Mouse (Mus musculus) forebrain, postnatal 0 days (tissue): ENCODE data around the gene Ttc7b. TPM values are rescaled to one million over a fixed set of nuclear protein-coding genes. Genes with fewer than 3 reads are reported as not detected.

Experiments used
- ATAC-seq: fragments of 200-750 bp; cut with Nextera tagmentation; 2 replicates; pipeline ENCODE4 v1.8.0; 2017; ENCODE audit warnings: mild to moderate bottlenecking, moderate library complexity
- DNase-seq: peaks from one replicate; pipeline ENCODE4 v3.0.0-alpha.2; 2015
- H3K27ac ChIP-seq: fragments of 300-500 bp; sonication (generic); 2 replicates; pipeline ENCODE4 v1.5.1; 2014; ENCODE audit warnings: low read depth, mild to moderate bottlenecking, antibody characterized with exemption, low read length, moderate library complexity, mixed read lengths
- H3K27me3 ChIP-seq: fragments of 300-500 bp; sonication (generic); 2 replicates; pipeline ENCODE4 v1.6.1; 2014; ENCODE audit warnings: mild to moderate bottlenecking, low read length, mixed read lengths; ENCODE audit not compliant: insufficient read depth
- H3K36me3 ChIP-seq: fragments of 300-500 bp; sonication (generic); 2 replicates; pipeline ENCODE4 v1.6.1; 2014; ENCODE audit warnings: mild to moderate bottlenecking, moderate library complexity; ENCODE audit not compliant: insufficient read depth
- H3K4me1 ChIP-seq: fragments of 300-500 bp; sonication (generic); 2 replicates; pipeline ENCODE4 v1.6.1; 2014; ENCODE audit warnings: antibody characterized with exemption; ENCODE audit not compliant: insufficient read depth
- H3K4me2 ChIP-seq: fragments of 300-500 bp; sonication (generic); 2 replicates; pipeline ENCODE4 v1.6.1; 2014; ENCODE audit warnings: low read depth, mild to moderate bottlenecking, moderate library complexity
- H3K4me3 ChIP-seq: fragments of 300-500 bp; sonication (generic); 2 replicates; pipeline ENCODE4 v1.5.1; 2014; ENCODE audit warnings: low read depth, low read length, mixed read lengths
- H3K9ac ChIP-seq: fragments of 300-500 bp; sonication (generic); 2 replicates; pipeline ENCODE4 v1.6.1; 2014; ENCODE audit warnings: mild to moderate bottlenecking
- H3K9me3 ChIP-seq: fragments of 300-500 bp; sonication (generic); 2 replicates; pipeline ENCODE4 v1.6.1; 2016; ENCODE audit warnings: low read length
- CTCF ChIP-seq: sonication (generic); IDR thresholded peaks from 2 replicates; pipeline ENCODE4 v1.5.1; 2016; ENCODE audit warnings: antibody characterized with exemption, control low read depth, low read depth
- WGBS: fragments of 180-500 bp; shearing (Covaris S2); extraction: QIAGEN DNeasy Blood & Tissue Kit; methylation state at CpG from one replicate; pipeline ENCODE4 v1.1.7; 2014; 5-methylcytosine and 5-hydroxymethylcytosine counted together
- polyA plus RNA-seq: library from polyadenylated mRNA; unstranded; fragments of >200 nt; fragmentation: Nextera tagmentation; extraction: Ambion mirVana; gene quantifications from 2 replicates; pipeline ENCODE4 v1.2.1, GENCODE M21; 2015
- total RNA-seq: library from RNA; depleted of rRNA; stranded (reverse); fragments of >200 nt; gene quantifications from 2 replicates; pipeline ENCODE4 v1.2.3, GENCODE M21; 2014

Ttc7b gene
- total and polyA plus RNA-seq, 2 experiments from 2014 or later, result 10.8 to 42.2 TPM

DNA sequence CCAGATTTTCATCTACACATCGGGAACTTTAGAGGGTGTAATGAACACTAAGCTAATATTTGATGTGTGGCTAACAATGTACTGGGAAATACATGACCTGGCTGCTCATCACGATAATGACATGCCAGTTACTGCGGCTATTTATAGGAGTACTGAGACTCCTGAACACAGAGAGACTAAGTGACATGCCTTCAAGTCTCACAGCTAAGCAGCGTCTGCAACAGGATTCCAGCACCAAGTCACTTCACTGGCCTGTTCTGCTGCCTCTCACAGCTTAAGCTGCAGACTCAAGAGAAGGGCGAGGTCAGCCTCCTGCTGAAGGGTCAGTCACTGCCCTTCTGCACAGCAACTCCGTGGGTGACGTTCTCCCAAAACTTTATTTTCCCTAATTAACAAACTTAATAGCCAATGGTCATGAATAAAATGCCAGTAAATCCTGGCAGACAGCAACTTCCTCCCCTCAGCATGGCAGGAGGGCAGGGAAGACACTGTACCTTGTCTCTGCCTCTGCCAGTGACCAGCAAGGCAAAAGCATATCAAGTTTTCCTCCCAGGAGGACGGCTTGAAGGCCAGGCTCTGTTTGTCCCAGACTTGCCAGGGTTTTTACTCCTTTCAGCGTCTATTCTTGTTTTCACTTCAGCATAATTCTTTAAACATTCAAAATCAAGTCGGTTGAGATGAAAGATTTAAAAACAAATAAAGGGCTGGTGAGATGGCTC, 64.2 kb downstream of the Ttc7b start:
- Histone ChIP-seq H3K4me2 (no peak overlapping the region), H3K9me3 (no peaks in the 10 kb centered on the region), H3K27ac (no peak overlapping the region), H3K4me1 (no peaks in the 10 kb centered on the region), H3K36me3 (peaks cover 3% of the 10 kb centered on the region; the same call in 1 of the 2 replicates), H3K27me3 (no peaks in the 10 kb centered on the region), H3K9ac (no peak overlapping the region), H3K4me3 (no peak overlapping the region)
- ATAC-seq (no peak), DNase-seq (no peak)
- no peak for TF ChIP-seq CTCF
- 75% methylated on average over 10 of the region's 10 CpGs for WGBS

DNA sequence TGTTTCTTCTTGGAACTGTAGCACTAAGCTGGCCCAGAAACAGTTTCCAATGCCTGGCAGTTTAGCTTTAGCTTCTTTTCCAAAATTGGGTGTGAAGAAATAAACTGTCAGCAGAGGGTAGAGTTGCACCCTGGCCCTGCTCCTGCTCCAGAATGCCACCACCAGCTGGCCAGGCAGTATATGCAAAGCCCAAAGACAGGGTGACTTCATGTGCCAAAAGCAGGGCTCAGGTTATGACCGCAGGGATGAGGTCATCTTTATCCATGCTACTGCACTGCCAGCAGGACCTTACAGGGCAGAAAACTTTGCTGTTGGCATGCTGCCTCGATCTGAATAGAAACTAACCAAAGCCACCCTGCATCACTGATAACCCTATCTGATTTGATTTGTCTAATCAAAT, 65.2 kb downstream of the Ttc7b start:
- TF ChIP-seq CTCF, result no peak
- no peak overlapping the region for H3K4me2 ChIP-seq
- no peaks in the 10 kb centered on the region for H3K9me3 ChIP-seq
- DNase-seq, result no peak
- H3K9ac ChIP-seq, result no peak overlapping the region
- H3K36me3 ChIP-seq, result peaks cover 3% of the 10 kb centered on the region; the same call in 1 of the 2 replicates
- no peak overlapping the region for H3K4me3 ChIP-seq
- no peak for ATAC-seq
- no peaks in the 10 kb centered on the region for H3K27me3 ChIP-seq
- WGBS, result 78% methylated on average over 2 of the region's 2 CpGs
- H3K27ac ChIP-seq, result no peak overlapping the region
- no peaks in the 10 kb centered on the region for H3K4me1 ChIP-seq

DNA sequence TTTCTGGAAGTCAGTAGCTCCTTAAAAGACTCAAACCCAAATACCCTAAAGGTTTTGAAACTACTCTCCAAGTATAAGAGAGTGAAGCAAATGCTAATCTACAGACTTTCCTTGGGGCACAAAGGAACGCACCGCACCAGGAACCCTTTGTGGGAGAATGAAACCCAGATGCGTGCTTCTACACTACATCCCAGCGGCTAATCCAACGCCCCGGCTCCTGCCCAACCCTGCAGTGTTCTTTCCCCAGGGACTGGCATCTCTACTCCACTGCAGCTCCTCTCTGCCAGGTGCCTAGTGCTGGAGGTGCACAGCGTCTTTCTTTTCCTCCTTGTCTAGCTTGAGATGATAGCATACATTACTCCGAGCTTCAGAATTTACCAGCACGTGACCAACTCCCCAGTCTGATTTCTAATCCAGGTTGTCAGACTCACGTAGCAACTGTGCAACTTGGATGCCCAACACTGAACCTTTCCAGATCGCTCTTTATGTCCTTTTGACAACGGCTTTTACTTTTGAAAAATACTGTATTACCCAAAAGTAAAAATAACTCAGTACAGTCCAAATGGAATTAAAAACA, 72.8 kb downstream of the Ttc7b start:
- Histone ChIP-seq H3K27ac (no peak overlapping the region), H3K4me1 (no peaks in the 10 kb centered on the region), H3K9me3 (no peaks in the 10 kb centered on the region), H3K4me3 (no peak overlapping the region), H3K9ac (no peak overlapping the region), H3K36me3 (peaks cover 7% of the 10 kb centered on the region; the same call in 1 of the 2 replicates), H3K4me2 (no peak overlapping the region), H3K27me3 (no peaks in the 10 kb centered on the region)
- no peak for DNase-seq
- ATAC-seq, result no peak
- 62% methylated on average over 12 of the region's 12 CpGs for WGBS
- TF ChIP-seq CTCF, result no peak

DNA sequence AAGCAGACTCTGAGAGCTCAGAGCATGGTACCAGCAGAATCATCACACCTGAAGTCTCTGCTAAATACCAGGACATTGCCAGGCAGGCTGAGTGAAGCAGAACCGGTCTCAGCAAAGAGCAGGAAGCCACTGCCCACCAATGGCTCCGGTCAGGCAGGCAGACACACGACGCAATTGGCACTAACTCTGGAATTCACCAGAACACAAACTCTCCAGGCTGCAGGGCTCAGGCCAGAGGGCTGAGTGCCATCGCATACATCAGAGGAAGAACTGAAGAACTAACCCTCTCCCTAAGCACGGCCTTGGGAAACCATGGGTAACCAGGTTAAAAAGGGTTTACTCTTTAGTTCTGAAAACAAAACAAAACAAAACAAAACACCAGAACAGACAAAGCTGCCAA, 73.5 kb downstream of the Ttc7b start:
- 58% methylated on average over 6 of the region's 6 CpGs for WGBS
- no peak for ATAC-seq
- no peak for TF ChIP-seq CTCF

DNA sequence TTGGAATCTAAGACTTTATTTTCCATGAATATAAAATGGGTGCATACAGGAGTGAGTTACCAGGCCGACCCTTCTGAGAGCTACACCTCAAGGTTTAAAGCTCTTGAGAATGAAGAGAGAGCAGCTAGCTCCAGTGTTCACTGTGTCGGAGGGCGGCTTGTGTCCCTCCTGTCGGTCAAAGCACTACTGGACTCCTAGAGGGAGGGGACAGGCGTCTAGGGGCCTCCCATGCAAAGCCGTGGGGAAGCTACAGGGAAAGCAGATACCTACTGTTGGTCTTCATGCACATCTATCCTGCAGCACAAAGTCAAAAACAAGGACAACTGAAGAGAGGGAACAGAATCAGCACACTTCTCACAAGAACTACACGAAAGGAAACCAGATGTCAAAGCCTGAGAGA, 74.9 kb downstream of the Ttc7b start:
- no peaks in the 10 kb centered on the region for H3K9me3 ChIP-seq
- H3K27ac ChIP-seq, result no peak overlapping the region
- no peaks in the 10 kb centered on the region for H3K4me1 ChIP-seq
- no peak overlapping the region for H3K9ac ChIP-seq
- H3K4me2 ChIP-seq, result no peak overlapping the region
- ATAC-seq, result no peak
- H3K36me3 ChIP-seq, result peaks cover 7% of the 10 kb centered on the region; the same call in 1 of the 2 replicates
- no peak for TF ChIP-seq CTCF
- no peak for DNase-seq
- H3K27me3 ChIP-seq, result no peaks in the 10 kb centered on the region
- H3K4me3 ChIP-seq, result no peak overlapping the region
- WGBS, result 97% methylated on average over 7 of the region's 7 CpGs

More for the DNA sequence above, 73.5 kb downstream of the Ttc7b start:
- no peak overlapping the region for H3K4me2 ChIP-seq
- no peaks in the 10 kb centered on the region for H3K27me3 ChIP-seq
- no peak overlapping the region for H3K9ac ChIP-seq
- peaks cover 7% of the 10 kb centered on the region; the same call in 1 of the 2 replicates for H3K36me3 ChIP-seq
- DNase-seq, result no peak
- H3K4me1 ChIP-seq, result no peaks in the 10 kb centered on the region
- no peak overlapping the region for H3K27ac ChIP-seq
- H3K4me3 ChIP-seq, result no peak overlapping the region
- H3K9me3 ChIP-seq, result no peaks in the 10 kb centered on the region

DNA sequence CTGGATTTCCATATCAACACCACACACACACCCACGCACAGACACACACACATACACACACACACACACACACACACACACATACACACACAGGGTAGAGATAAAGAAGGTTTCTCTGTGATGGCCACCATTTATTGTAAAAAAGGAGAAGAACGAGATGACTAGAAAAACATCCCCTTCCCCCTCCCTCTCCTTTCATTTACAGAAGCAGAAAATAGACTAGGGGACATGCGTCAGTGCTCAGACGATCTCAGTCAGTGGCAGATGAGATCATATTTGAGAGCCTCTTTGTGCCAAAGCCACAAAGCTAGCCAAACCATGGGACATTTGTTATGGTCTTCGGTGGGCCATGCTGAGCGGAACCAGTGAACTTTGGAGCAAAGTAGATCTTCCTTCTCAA, 75.4 kb downstream of the Ttc7b start:
- H3K27me3 ChIP-seq, result no peaks in the 10 kb centered on the region
- H3K4me3 ChIP-seq, result no peak overlapping the region
- DNase-seq (no peak), ATAC-seq (no peak)
- no peaks in the 10 kb centered on the region for H3K9me3 ChIP-seq
- WGBS, result 84% methylated on average over 6 of the region's 6 CpGs
- H3K36me3 ChIP-seq, result peaks cover 7% of the 10 kb centered on the region; the same call in 1 of the 2 replicates
- H3K27ac ChIP-seq, result no peak overlapping the region
- H3K4me2 ChIP-seq, result no peak overlapping the region
- TF ChIP-seq CTCF, result no peak
- H3K9ac ChIP-seq, result no peak overlapping the region
- H3K4me1 ChIP-seq, result no peaks in the 10 kb centered on the region

DNA sequence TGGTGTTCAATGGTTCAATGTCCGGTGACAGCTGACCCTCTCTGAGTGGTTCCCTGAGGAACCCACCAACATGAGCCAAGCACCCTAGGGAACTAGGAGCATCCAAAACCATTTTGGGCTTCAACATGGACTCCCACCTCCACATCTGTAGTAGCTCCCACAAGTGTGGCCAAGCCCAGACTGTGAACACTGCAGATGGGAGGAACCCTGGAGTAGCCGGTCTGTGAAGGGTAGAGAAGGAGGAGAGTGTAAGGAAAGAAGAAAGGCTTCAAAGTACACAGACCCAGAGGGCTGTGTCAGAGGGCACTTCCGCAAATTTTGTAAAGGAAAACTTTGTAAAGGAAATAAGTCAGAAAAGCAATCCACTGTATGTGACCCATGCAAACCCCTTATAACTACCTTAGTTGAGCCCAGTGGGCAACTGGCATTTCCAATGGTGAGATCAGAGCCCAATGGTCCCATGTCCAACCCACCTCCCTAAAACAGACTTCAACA, 75.9 kb downstream of the Ttc7b start:
- no peaks in the 10 kb centered on the region for H3K27me3 ChIP-seq
- WGBS, result 91% methylated on average over 3 of the region's 3 CpGs
- H3K27ac ChIP-seq, result no peak overlapping the region
- ATAC-seq (no peak), DNase-seq (no peak)
- H3K4me3 ChIP-seq, result no peak overlapping the region
- no peaks in the 10 kb centered on the region for H3K4me1 ChIP-seq
- H3K36me3 ChIP-seq, result peaks cover 7% of the 10 kb centered on the region; the same call in 1 of the 2 replicates
- H3K9me3 ChIP-seq, result no peaks in the 10 kb centered on the region
- TF ChIP-seq CTCF, result no peak
- no peak overlapping the region for H3K9ac ChIP-seq
- no peak overlapping the region for H3K4me2 ChIP-seq
